Mouse (Mus musculus) lung, postnatal 10 days (tissue): Measurements from ENCODE around the gene Krtap19-9b.

Source experiments
- DNase-seq: peaks from one replicate; pipeline ENCODE4 v3.0.0; 2021

Gene Krtap19-9b

DNA sequence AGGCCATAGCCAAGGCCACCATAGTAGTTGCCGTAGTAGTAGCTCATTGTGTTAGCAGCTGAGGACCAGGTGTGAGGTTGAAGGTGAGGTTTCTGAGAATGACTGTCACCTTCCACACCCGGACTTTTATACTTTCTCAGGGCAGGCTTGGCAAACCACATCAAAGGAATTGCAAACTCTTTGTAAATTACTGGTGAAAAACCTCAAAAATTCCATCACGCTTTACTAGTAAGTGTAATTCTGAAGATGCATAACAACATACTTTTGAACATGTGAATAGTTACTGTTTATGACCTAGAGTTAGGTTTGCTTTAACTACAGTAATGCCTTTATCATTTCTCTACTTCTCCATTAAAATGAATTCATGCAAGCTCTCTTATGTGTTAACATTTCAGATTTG lies at the start of gene Krtap19-9b:
Gene Krtap19-9b, minus strand, starts transcription at position 101 of the 400 bp plus-strand sequence.
- DNase-seq, result no peak

DNA sequence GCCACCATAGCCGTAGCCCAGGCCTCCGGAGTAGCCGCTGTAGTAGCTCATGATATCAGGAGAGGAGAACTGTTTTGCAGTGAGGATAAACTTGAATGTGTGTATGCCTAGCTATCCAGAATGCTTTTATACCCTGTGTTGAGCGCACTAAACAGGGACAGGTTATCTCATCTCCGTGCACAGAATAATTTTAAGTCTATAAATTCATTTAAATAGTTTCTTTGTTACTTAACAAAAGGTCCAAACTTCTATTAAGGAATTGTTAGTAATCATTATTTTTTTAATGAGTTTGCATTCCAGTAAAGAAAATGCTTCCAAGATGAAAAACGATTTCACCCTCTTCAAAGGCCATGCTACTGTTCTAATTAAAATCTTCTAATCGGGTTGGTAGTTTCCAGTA lies 30.7 kb upstream of the Krtap19-9b start, which contains the start of gene Krtap16-3:
Gene Krtap16-3, minus strand, starts transcription at position 101 of the 400 bp plus-strand sequence.
- no peak for DNase-seq

DNA sequence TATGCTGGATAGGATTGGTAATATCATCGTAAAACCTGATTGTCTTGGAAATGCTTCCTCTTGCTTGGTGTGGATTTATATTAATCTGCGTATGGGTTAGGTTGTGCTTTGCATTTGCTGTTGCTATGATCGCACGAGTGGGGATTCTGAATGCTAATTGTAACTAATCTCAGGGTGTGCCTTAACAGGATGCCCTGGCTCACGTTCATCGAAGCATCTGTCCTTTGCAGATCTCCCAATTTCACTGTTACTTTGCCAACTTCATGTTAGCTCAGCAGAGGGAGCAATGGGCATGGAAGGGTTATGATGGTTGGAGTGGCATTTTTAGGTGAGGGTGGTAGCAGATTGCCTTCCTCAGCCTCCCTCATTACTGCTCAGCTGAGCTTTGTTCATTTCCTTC lies 9.0 kb upstream of the Krtap19-9b start:
- no peak for DNase-seq

DNA sequence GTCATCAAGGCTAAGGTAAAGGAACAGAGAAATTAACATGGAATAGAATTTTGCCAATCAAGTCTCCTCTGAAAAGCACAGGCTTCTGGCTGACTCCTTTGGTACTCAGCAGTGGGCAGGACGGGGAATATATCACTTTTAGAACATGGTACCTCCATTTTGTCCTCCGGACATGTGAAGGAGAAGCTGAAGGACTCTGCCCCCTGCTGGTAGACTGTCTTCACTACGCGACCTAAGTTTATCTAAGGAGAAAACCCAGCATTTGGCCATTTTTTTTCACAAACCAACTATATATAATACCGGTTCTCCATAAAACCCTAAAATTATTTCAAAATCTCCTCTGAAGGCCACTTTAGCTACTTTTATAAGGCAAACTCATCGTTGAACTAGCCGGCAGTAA lies 6.2 kb upstream of the Krtap19-9b start:
- DNase-seq, result no peak

DNA sequence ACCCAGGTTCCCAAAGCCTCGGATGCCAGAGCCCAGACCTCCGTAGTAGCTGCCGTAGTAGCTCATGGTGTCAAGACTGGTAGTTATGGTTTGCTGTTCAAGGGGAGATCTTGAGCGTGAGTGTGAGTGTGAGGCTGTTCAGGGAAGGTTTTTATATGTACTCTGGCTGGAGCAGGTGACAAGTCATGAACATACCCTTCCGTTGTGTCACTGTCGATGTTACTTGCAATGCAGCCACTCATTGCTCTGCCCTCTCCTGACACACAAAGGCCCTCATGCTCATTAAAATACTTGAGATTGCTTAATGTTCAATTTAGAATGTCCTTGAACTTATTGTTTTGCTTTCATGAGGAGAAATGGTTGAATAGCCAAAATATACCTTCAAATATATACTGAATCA lies 35.7 kb downstream of the Krtap19-9b start, which contains the start of gene Krtap19-5:
Gene Krtap19-5, minus strand, starts transcription at position 101 of the 400 bp plus-strand sequence.
- DNase-seq, result no peak

DNA sequence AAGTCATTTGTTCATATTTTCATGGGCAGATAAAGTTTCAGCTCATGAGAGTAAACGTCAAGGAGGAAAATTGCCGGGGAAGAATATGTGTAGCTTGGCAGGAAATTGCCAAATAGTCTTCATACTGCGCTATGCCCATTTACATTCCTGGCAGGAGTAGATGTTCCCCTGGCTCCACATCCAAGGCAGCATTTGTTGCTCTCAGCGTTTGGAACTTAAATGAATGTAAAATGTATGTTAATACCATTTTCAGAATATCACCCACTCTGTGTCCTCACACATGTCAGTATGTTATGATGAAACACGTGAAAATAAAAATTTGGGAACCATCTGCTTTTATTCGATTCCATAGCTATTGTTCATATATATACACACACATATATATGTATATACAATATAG lies 45.2 kb downstream of the Krtap19-9b start:
- DNase-seq, result no peak

DNA sequence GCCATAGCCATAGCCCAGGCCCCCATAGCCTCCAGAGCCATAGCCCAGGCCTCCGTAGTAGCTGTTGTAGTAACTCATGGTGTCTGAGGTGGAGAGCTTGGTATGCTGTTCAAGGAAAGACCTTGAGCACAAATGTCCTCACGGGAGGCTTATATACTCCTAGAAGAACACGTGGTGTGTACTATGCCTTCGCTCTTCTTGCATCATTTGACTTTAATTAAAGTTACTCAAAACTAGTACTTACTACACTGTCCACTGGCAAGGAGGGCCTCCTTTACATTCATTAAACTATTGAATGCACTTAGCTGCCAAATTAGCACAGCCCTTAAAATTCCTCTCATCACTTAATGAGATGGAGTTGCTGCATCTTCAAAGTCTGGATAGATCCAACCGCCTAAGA lies 47.1 kb downstream of the Krtap19-9b start, which contains the start of gene Krtap19-4:
Gene Krtap19-4, minus strand, starts transcription at position 101 of the 400 bp plus-strand sequence.
- DNase-seq, result no peak
